Mouse (Mus musculus): ENCODE data around the gene Usp15.
A peak's percentile ranks its signal among the peaks of the same experiment; 100 is the strongest.
"Not testable (repeated sequence)": the region's sequence is repeated elsewhere in the genome, so short reads cannot be mapped to it uniquely, and the experiment has no call there.

The Usp15 gene

GRCm38 (mm10) chr10:123196835-123197559 lies at the start of gene Usp15:
TSS of gene Usp15 (minus strand) at chr10:123196995.
- peak; percentile 95 to 96 for DNase-seq (ENCODE audit: low spot score in 2 of 2)

GRCm38 (mm10) chr10:123229420-123229819 lies 32.6 kb upstream of the Usp15 start:
- no peak for DNase-seq (ENCODE audit: low spot score in 2 of 2)

- no peak for DNase-seq (ENCODE audit: low spot score in 2 of 2)
Observed at GRCm38 (mm10) chr10:123222785-123223184, 26.0 kb upstream of the Usp15 start.

GRCm38 (mm10) chr10:123209517-123209916 lies 12.7 kb upstream of the Usp15 start:
- DNase-seq (ENCODE audit: low spot score in 2 of 2): no peak

- no peak for DNase-seq (ENCODE audit: low spot score in 2 of 2)
Observed at GRCm38 (mm10) chr10:123208336-123208735, 11.5 kb upstream of the Usp15 start.

GRCm38 (mm10) chr10:123206074-123206473 lies 9.3 kb upstream of the Usp15 start:
- no peak for DNase-seq (ENCODE audit: low spot score in 2 of 2)

- not testable (repeated sequence) for DNase-seq (ENCODE audit: low spot score in 2 of 2)
Observed at GRCm38 (mm10) chr10:123205364-123205763, 8.6 kb upstream of the Usp15 start.

GRCm38 (mm10) chr10:123201981-123202758 lies 5.4 kb upstream of the Usp15 start:
- no peak for DNase-seq (ENCODE audit: low spot score in 2 of 2)

- DNase-seq (ENCODE audit: low spot score in 2 of 2): no peak
Observed at GRCm38 (mm10) chr10:123201436-123201835, 4.6 kb upstream of the Usp15 start.

- DNase-seq (ENCODE audit: low spot score in 2 of 2): no peak
Observed at GRCm38 (mm10) chr10:123200996-123201395, 4.2 kb upstream of the Usp15 start.

GRCm38 (mm10) chr10:123200320-123200659 lies 3.5 kb upstream of the Usp15 start:
- no peak for DNase-seq (ENCODE audit: low spot score in 2 of 2)

GRCm38 (mm10) chr10:123199615-123200319 lies 3.0 kb upstream of the Usp15 start:
- no peak for DNase-seq (ENCODE audit: low spot score in 2 of 2)

- DNase-seq (ENCODE audit: low spot score in 2 of 2): no peak
Observed at GRCm38 (mm10) chr10:123199119-123199518, 2.3 kb upstream of the Usp15 start.

- DNase-seq (ENCODE audit: low spot score in 2 of 2): no peak
Observed at GRCm38 (mm10) chr10:123198183-123198582, 1.4 kb upstream of the Usp15 start.

GRCm38 (mm10) chr10:123195961-123196834 lies 597 bp downstream of the Usp15 start:
- DNase-seq (ENCODE audit: low spot score in 2 of 2): peak; percentile 70 to 74

- DNase-seq (ENCODE audit: low spot score in 2 of 2): no peak
Observed at GRCm38 (mm10) chr10:123195501-123195900, 1.3 kb downstream of the Usp15 start.

GRCm38 (mm10) chr10:123191038-123191437 lies 5.8 kb downstream of the Usp15 start:
- no peak for DNase-seq (ENCODE audit: low spot score in 2 of 2)

GRCm38 (mm10) chr10:123187337-123187736 lies 9.5 kb downstream of the Usp15 start:
- no peak for DNase-seq (ENCODE audit: low spot score in 2 of 2)

GRCm38 (mm10) chr10:123185907-123186306 lies 10.9 kb downstream of the Usp15 start:
- DNase-seq (ENCODE audit: low spot score in 2 of 2): no peak

GRCm38 (mm10) chr10:123183743-123184142 lies 13.1 kb downstream of the Usp15 start:
- DNase-seq (ENCODE audit: low spot score in 2 of 2): no peak

GRCm38 (mm10) chr10:123183243-123183642 lies 13.6 kb downstream of the Usp15 start:
- no peak for DNase-seq (ENCODE audit: low spot score in 2 of 2)

GRCm38 (mm10) chr10:123182391-123182790 lies 14.4 kb downstream of the Usp15 start:
- DNase-seq (ENCODE audit: low spot score in 2 of 2): no peak
